Mouse (Mus musculus) spleen, adult 2 months (tissue): ENCODE data around the gene Zfp787. TPM values are rescaled to one million over a fixed set of nuclear protein-coding genes. Genes with fewer than 3 reads are reported as not detected.
"Not testable (repeated sequence)": the region's sequence is repeated elsewhere in the genome, so short reads cannot be mapped to it uniquely, and the experiment has no call there.

Source experiments
- DNase-seq, 2 experiments: peaks; one replicate each; pipeline versions ENCODE4 v3.0.0 to v3.0.0-alpha.2; 2012 to 2021; ENCODE audit warnings: low spot score in 2 of 2, low read depth in 1 of 2
- H3K27ac ChIP-seq: fragments of 200-500 bp; 2 replicates; pipeline ENCODE4 v1.5.1; 2012; ENCODE audit warnings: low read length, inconsistent platforms; ENCODE audit not compliant: insufficient read depth
- H3K27me3 ChIP-seq: fragments of 200-500 bp; 2 replicates; pipeline ENCODE4 v1.6.1; 2012; ENCODE audit warnings: mild to moderate bottlenecking, moderate library complexity, low read length, inconsistent platforms; ENCODE audit not compliant: control insufficient read depth, insufficient read depth
- H3K36me3 ChIP-seq: fragments of 200-500 bp; 2 replicates; pipeline ENCODE4 v1.6.1; 2012; ENCODE audit warnings: mild to moderate bottlenecking, low read length, inconsistent platforms; ENCODE audit not compliant: control insufficient read depth, insufficient read depth
- H3K4me1 ChIP-seq: fragments of 200-500 bp; 2 replicates; pipeline ENCODE4 v1.6.1; 2011; ENCODE audit warnings: inconsistent platforms; ENCODE audit not compliant: control insufficient read depth, insufficient read depth, insufficient read length
- H3K4me3 ChIP-seq: fragments of 200-500 bp; 2 replicates; pipeline ENCODE4 v1.5.1; 2011; ENCODE audit warnings: mild to moderate bottlenecking, inconsistent platforms; ENCODE audit not compliant: insufficient read depth, insufficient read length; ENCODE audit errors: extremely low read depth
- CTCF ChIP-seq: fragments of 200-500 bp; IDR thresholded peaks from 2 replicates; pipeline ENCODE4 v1.5.1; 2011; ENCODE audit warnings: mild to moderate bottlenecking, inconsistent platforms; ENCODE audit not compliant: insufficient read depth, insufficient read length, insufficient replicate concordance; ENCODE audit errors: extremely low read depth
- POLR2A ChIP-seq: fragments of 200-500 bp; IDR thresholded peaks from 2 replicates; pipeline ENCODE4 v1.6.1; 2011; ENCODE audit warnings: low read depth, low read length, inconsistent platforms
- WGBS: fragments of 180-500 bp; shearing (Covaris S2); methylation state at CpG from one replicate; pipeline ENCODE4 v1.1.7; 2018; 5-methylcytosine and 5-hydroxymethylcytosine counted together
- polyA plus RNA-seq: library from polyadenylated mRNA; depleted of rRNA; stranded (reverse); fragments of >200 nt; gene quantifications from 2 replicates; pipeline ENCODE4 v1.2.3, GENCODE M21; 2012

The Zfp787 gene
- polyA plus RNA-seq, 1 experiment, result 34.5 TPM

GRCm38 (mm10) chr7:6145423-6146188, 10.2 kb downstream of the Zfp787 start:
- WGBS, result 86% methylated on average over 8 of the region's 8 CpGs
- TF ChIP-seq CTCF (no peak), POLR2A (no peak)
- Histone ChIP-seq H3K4me3 (no peak overlapping the region), H3K4me1 (peaks cover 12% of the 10 kb centered on the region; the same call in 1 of the 2 replicates), H3K36me3 (peaks cover 5% of the 10 kb centered on the region; the same call in 1 of the 2 replicates), H3K27ac (no peak overlapping the region), H3K27me3 (no peaks in the 10 kb centered on the region)
- no peak for DNase-seq

DNA sequence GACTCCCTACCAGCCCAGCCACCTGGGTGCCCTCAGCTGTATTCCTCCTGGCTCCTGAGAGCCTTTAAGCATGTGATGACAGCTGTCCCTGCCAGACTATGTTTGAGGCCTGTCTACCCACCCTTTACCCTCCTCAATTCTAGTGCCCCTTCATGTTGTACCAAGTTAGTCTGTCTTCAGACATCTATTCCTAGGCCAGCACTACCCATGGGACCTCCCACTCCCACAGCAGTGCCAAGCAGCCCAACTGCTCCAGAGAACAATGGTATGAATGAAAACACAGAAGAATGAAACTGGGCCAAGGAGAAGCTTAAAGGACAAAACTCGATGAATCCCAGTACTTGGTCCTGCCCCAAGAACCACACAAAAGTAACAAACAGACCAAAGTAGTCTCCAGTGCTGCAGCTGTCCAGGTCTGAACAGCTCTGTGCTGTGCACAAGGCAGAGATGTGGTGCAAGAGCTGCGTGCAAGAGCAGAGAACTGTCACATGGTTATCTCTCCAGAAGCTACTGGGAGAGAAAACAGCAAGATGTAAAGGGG, 11.7 kb downstream of the Zfp787 start:
- 65% methylated on average over 2 of the region's 2 CpGs for WGBS
- no peak overlapping the region for H3K27ac ChIP-seq
- peaks cover 5% of the 10 kb centered on the region; the same call in 1 of the 2 replicates for H3K36me3 ChIP-seq
- no peak for DNase-seq
- no peaks in the 10 kb centered on the region for H3K27me3 ChIP-seq
- H3K4me3 ChIP-seq, result no peak overlapping the region
- H3K4me1 ChIP-seq, result peaks cover 10% of the 10 kb centered on the region; the same call in 1 of the 2 replicates
- TF ChIP-seq POLR2A (no peak), CTCF (no peak)

- no peaks in the 10 kb centered on the region for H3K27me3 ChIP-seq
- WGBS, result 75% methylated on average over 3 of the region's 3 CpGs
- no peaks in the 10 kb centered on the region for H3K4me1 ChIP-seq
- TF ChIP-seq CTCF, result no peak
- no peak for TF ChIP-seq POLR2A
- H3K36me3 ChIP-seq, result peaks cover 5% of the 10 kb centered on the region; the same call in 1 of the 2 replicates
- DNase-seq, result no peak
- no peak overlapping the region for H3K27ac ChIP-seq
- H3K4me3 ChIP-seq, result no peak overlapping the region
These were observed 16.5 kb downstream of the Zfp787 start for GRCm38 (mm10) chr7:6139295-6139694.

DNA sequence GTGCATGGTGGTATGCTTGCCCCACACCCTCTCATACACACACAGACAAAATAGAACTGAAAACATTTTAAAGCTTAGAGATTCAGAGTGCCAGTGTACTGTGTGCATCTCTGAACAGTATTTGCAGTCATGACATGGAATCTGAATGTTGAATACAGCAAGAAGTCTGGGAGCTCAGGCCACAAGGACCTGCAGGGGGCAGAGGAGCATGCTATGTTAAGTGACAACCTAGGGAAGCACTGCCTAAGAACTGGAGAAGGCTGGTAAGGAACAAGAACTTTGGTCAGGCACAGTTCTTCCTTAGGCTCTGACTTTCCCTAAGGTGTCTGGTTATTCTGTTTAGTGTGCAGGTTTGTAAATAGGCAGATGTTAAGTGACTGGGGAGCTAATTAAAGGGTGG, 19.3 kb downstream of the Zfp787 start:
- no peak overlapping the region for H3K27ac ChIP-seq
- H3K27me3 ChIP-seq, result no peaks in the 10 kb centered on the region
- peaks cover 9% of the 10 kb centered on the region for H3K36me3 ChIP-seq
- no peaks in the 10 kb centered on the region for H3K4me1 ChIP-seq
- H3K4me3 ChIP-seq, result no peak overlapping the region
- no peak for DNase-seq
- no peak for TF ChIP-seq CTCF
- no peak for TF ChIP-seq POLR2A

DNA sequence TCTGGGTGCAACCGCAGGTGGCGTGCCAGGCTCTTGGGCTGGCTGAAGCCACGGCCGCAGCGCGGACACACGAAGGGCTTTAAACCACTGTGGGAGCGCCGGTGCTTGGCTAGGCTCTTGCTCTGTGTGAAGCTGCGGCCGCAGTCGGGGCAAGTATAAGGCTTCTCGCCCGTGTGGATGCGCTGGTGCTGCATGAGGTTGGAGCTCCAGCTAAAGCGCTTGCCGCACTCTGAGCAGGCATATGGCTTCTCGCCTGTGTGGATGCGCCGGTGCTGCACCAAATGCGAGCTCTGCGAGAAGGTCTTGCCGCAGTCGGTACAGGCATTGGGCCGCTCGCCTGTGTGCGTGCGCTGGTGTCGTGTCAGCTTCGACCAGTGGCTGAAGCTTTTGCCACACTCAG, 23.2 kb downstream of the Zfp787 start:
- TF ChIP-seq POLR2A (no peak), CTCF (no peak)
- WGBS, result 97% methylated on average over 30 of the region's 30 CpGs
- DNase-seq, result no peak

DNA sequence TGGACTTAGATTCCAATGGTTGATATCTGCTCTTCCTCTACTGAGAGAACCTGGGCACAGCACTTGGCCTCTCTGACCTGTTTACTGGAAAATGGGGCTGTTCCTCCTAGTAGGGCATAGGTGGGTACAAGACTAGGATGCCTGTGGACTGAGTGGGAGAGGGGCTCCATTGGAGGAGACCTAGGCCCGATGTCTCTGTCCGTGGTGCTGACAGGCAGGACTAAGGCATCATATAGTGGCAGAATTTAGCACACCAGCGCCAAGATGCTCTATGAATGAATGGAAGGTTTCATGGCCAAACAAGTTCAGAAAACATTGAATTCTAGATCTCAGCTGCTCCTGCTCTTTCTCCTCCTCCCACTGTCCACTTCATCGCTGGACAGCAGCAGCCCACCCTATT, 25.5 kb downstream of the Zfp787 start:
- no peak for DNase-seq
- H3K36me3 ChIP-seq, result peaks cover 9% of the 10 kb centered on the region
- WGBS, result 68% methylated on average over 4 of the region's 4 CpGs
- H3K27ac ChIP-seq, result no peak overlapping the region
- H3K4me3 ChIP-seq, result no peak overlapping the region
- no peaks in the 10 kb centered on the region for H3K27me3 ChIP-seq
- no peak for TF ChIP-seq POLR2A
- TF ChIP-seq CTCF, result no peak
- H3K4me1 ChIP-seq, result no peaks in the 10 kb centered on the region

More for the DNA sequence above, 23.2 kb downstream of the Zfp787 start:
- Histone ChIP-seq H3K36me3 (peaks cover 9% of the 10 kb centered on the region), H3K27ac (no peak overlapping the region), H3K4me3 (no peak overlapping the region), H3K27me3 (no peaks in the 10 kb centered on the region), H3K4me1 (no peaks in the 10 kb centered on the region)

DNA sequence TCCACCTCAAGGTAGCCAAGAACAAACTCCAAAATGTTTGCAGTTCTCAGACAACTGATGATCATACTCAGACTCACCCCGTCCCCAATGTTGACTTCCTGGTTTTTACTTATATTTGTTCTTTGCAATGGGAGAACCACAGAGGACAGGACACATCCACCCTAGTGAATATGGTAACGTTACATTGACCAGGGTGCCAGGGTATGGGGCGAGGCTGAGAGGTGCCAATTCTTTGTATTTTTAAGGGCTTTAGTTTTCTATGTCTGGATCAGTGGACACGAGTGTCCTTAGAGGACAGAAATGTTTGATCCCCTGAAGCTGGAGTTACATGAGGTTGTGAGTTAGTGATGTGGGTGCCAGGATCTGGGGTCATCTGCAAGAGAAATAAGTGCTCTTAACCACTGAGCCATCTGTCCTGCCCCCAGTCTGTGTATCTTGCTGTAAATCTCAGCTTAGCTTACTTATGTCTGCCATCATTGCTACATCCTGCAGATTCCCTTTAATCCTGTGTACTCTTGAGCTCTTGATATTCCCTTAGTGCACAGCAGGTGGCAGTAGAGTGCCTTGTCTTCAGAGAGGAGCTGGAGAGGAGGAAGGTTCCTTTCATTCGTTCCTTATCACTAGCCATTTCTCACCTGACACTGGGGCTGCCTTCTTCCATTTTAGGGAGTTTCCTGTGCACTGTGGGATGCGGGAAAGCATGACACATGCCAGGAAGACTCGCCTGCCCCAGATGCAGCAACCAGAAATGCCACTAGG, 28.9 kb downstream of the Zfp787 start:
- TF ChIP-seq POLR2A (no peak), CTCF (peak; percentile 71; the same call in 1 of the 2 replicates)

GRCm38 (mm10) chr7:6121128-6121527, 34.7 kb downstream of the Zfp787 start:
- not testable (repeated sequence) for DNase-seq, H3K4me3 ChIP-seq, H3K4me1 ChIP-seq, H3K36me3 ChIP-seq, H3K27me3 ChIP-seq, H3K27ac ChIP-seq
- 78% methylated on average over 1 of the region's 1 CpGs for WGBS

More for the DNA sequence above, 28.9 kb downstream of the Zfp787 start:
- DNase-seq, result peak; percentile 60 to 78
- 29% methylated on average over 7 of the region's 7 CpGs for WGBS
- Histone ChIP-seq H3K4me3 (no peak overlapping the region), H3K4me1 (no peaks in the 10 kb centered on the region), H3K27me3 (no peaks in the 10 kb centered on the region), H3K36me3 (no peaks in the 10 kb centered on the region), H3K27ac (no peak overlapping the region)

GRCm38 (mm10) chr7:6120104-6120503, 35.7 kb downstream of the Zfp787 start:
- not testable (repeated sequence) for H3K4me3 ChIP-seq, H3K36me3 ChIP-seq, H3K27me3 ChIP-seq, H3K4me1 ChIP-seq, H3K27ac ChIP-seq, DNase-seq
- 77% methylated on average over 2 of the region's 2 CpGs for WGBS
